Mouse (Mus musculus) right cerebral cortex, postnatal 36 days (tissue): ENCODE data around the gene Trp53inp2.

Experiments used
- DNase-seq, 2 experiments: peaks; one replicate each; pipeline ENCODE4 v3.0.0; 2022; ENCODE audit warnings: low spot score in 2 of 2, mixed read lengths in 1 of 2

Gene Trp53inp2

DNA sequence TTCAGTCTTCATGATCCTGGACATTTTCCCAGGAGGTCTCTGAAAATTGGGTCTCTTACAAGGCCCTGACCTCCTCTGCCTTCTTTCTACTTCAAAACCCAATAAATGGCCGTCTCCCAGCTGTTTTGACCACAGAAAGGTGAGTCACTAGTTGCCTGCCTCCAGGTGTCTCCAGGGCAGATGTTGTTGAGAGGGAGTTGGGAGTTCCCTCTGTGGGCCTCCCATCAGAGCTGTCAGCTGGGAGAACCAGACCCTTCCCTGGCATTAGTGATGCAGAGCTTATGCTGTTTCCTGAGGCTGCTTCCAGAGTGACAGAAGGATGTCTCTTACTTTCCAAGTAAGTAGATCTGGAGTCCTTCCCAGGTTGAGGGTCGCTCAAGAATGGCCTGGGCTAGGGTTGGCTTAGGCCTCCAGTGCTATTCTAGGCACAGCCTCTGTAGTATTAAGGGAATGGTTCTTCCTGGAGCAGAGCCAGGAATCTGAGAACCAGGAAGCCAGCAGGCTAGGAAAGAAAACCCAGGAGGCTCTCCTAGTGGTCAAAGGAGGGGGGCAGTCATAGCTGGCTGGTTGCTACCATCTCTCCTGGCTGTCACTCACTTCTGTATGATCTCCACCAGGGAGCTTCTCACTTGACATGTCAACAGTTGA, 2.1 kb downstream of the Trp53inp2 start:
- no peak for DNase-seq

GRCm38 (mm10) chr2:155385090-155385489, 4.2 kb downstream of the Trp53inp2 start:
- DNase-seq, result peak; percentile 70 to 74

DNA sequence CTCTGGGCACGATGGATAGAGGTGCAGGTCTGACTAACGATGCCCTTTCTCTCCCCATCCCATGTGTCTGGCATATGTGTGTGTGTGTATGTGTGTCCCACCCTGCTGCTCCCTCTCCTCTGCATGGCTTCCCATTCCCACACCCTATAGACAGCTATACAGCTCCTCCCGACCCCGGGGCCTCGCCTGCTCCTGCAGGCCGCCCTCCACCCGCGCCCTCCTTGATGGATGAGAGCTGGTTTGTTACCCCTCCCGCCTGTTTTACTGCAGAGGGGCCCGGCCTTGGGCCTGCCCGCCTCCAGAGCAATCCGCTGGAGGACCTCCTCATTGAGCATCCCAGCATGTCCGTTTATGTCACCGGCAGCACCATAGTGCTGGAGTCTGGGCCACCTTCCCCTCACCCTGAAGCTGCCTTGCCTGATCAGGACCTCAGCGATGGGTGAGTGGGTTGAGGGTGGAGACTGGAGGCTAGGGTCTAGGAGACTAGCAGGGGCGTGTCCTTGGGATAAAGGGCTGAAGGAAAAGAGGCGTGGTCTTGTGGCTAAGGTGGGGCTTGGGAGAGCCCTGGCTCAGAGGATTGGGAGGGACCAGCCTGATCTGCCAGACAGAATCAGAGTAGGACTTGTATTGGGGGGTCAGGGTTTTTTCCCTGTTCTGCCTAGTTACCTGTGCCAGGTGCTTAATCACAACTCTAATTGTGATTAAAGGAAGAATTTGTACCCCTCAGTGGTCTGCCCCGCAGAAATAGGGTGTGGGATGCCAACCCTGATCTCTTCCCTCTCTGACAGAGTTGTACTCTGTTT, 5.1 kb downstream of the Trp53inp2 start:
- DNase-seq, result no peak

DNA sequence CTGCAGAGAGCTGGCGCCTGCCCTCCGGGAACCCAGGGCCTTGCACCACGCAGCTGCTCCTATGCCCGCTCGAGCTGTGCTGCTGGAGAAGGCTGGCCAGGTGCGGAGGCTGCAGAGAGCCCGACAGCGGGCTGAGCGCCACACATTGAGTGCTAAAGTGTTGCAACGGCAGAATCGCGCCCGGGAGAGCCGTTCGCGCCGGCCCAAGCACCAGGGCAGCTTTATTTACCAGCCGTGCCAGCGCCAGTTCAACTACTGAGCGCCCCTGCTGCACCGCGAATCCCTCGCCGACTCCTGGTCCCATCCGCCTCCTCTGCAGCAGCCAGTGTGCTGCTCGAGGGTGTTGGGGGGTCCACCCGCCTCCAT, 5.7 kb downstream of the Trp53inp2 start:
- DNase-seq, result peak in 1 of 2 experiments; percentile 41

- no peak for DNase-seq
These were observed 6.2 kb downstream of the Trp53inp2 start for GRCm38 (mm10) chr2:155387052-155387451.

- no peak for DNase-seq
These were observed 7.7 kb downstream of the Trp53inp2 start for GRCm38 (mm10) chr2:155388573-155388972.

DNA sequence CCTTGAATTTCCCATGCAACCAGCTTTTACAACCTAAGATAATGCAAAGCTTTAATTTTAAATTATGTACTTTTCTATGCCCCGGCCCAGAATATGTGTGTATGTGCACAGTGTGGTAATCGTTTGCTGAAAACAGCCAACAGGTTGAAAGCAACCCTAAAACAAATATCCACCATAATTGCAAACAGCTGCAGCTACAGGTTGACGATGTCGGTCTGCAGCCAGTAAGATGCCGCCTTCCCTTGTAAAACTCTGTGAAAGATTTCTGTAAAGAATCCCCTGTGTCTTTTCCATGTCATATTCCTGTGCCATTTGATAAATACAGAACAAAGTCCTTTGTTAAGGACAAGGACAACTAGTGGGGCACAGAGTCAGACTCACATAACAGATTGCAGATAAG, 13.7 kb downstream of the Trp53inp2 start:
- no peak for DNase-seq

GRCm38 (mm10) chr2:155400276-155400675, 19.4 kb downstream of the Trp53inp2 start:
- no peak for DNase-seq

- DNase-seq, result no peak
These were observed 21.1 kb downstream of the Trp53inp2 start for GRCm38 (mm10) chr2:155401926-155402325.

GRCm38 (mm10) chr2:155404635-155405034, 23.8 kb downstream of the Trp53inp2 start:
- DNase-seq, result no peak

- DNase-seq, result no peak
These were observed 40.1 kb downstream of the Trp53inp2 start for GRCm38 (mm10) chr2:155420911-155421310.

GRCm38 (mm10) chr2:155436445-155436844, 55.6 kb downstream of the Trp53inp2 start:
- no peak for DNase-seq
